Mouse (Mus musculus) embryo, embryonic 10 days (tissue): Measurements from ENCODE around the gene Cbx3.
A peak's percentile ranks its signal among the peaks of the same experiment; 100 is the strongest.

Experiments used
- DNase-seq: peaks from one replicate; pipeline ENCODE4 v3.0.0-alpha.2; 2015; ENCODE audit warnings: low spot score

The Cbx3 gene

GRCm38 (mm10) chr6:51524321-51524931, 54.3 kb downstream of the Cbx3 start:
- peak; percentile 81 for DNase-seq

- DNase-seq: no peak
These were observed 54.8 kb downstream of the Cbx3 start for GRCm38 (mm10) chr6:51525001-51525400.

GRCm38 (mm10) chr6:51529457-51529856, 59.3 kb downstream of the Cbx3 start:
- DNase-seq: peak; percentile 42
